Mouse (Mus musculus) gastrocnemius, postnatal 4 days (tissue): ENCODE measurements at regions not wholly inside any gene's neighbourhood (a gene's known extent, or its start where the extent isn't known, plus 50 kb on each side); places are given as distances from the start of the nearest gene placed in this dataset.

Experiments used
- DNase-seq, 2 experiments: peaks; one replicate each; pipeline ENCODE4 v3.0.0; 2021 to 2022; ENCODE audit warnings: low spot score in 2 of 2, mixed read lengths in 2 of 2

DNA sequence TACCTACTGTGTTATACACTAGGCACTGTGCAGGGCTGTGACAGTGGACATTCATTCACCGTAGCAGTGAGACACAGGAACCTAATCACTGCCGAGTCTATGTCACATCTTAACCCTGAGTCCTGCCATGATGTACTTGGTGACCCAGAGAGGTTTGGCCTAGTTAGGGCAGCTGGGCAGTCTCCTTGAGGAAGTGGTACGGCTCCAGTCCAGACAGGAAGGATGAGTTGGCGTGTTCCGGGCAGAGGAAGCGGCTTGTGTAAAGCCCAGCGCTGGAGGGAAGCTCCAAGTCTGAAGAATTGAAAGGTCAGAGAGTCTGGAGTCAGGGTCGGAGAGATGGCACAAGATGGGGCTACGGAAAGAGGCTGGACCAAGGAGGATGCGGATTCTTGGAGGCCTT lies 99.4 kb upstream of the Smim15 start:
- no peak for DNase-seq

DNA sequence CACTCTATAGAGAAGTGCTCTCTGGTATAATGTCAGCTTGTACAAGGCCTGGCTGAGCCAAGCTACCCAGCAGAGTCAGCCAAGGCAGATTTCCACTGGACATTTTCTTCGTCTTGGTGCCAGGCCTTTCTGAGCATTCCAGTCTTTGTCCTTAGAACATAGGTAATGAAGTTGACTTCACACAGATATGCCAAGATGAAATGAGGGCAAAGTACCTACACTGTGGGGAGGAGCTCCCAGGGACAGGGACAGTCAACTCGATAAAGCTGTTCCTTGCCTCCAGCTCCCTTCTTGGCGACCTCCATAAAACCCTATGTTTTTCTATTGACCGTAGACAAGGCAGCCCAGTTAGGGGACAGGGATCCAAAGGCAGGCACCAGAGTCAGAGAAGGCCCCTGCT lies 101.3 kb upstream of the Smim15 start:
- no peak for DNase-seq

DNA sequence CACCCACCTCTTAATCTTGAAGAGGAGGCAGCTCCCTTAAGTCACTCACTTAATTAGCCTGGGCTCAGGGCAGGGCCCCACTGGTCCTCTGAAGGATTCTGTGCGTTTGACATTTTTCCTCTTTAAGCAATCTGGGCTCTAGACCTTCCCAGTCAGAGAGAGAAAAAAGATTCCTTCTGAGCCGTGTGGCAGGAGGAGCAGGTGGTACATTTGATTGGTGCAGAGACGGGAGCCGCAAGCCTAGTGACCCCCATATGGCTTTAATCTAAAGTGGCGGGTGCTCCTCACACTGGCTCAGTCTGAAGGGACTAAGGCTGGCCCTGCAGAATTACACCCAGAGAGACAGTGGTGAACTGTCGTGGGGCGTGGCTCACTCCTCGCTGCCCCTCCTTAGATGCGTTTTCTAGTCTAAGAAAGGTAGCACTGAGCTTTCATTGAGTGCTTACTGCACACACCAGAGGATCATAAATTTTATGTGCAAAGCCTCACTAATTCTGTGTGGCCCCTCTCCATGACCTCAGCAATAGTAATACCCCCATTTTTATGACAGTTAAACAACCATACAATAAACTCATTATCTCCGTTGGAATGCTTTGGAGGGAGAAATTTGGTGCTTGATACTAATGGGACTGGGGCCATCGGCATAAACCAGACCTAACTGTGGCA lies 101.8 kb upstream of the Smim15 start:
- no peak for DNase-seq

DNA sequence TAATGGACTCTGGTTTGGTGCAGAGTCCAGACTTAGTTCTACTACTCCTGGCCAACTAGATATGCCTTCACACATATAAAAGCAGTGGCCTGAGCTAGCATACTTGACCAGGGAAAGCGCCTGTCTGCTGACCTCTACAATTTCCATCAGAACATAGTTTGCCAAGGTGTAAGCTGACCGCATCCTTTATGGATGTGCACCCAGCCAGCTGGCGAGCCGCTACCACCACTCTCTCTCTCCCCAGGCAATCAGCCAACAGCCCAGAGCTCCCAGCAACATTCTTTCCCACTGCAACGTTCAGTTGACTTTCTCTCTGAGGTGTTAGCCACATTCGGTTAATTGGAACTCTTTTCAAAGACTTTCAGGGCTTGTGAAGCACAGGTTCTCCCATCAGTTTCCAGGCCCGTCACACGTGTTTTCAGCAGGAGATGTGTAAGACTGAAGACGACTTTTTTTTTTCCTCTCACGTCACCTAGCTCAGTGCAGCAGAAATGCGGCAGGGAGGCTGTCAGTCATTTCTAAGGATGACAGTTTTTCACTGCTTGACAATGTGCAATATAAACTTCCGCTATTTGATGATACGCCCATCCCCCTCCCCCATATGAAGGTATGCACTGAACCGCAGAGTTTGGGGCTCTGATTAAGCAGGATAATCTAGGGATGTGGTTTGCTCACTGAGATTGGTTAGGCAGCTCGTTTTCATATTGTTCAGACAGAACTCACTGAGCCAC lies 104.2 kb upstream of the Smim15 start:
- DNase-seq: peak in 1 of 2 experiments; percentile 62

DNA sequence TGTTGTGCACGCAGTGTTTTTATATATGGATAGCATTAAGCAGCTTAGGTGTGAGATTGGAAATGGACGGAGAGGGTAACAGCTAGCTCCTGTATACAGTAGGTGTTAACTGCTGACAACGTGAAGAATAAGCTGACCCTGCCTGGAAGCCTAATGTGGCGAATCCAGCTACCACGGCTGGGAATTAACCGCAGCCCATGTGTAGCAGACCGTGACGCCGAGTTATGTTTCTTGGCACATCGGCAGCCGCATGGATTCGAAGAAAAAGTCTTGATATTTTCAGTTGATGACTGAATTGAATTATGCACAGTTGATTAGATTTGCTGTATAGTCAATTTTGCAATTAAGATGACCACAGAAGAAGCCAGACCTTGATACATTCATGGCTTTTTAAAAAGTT lies 108.6 kb upstream of the Smim15 start:
- no peak for DNase-seq

DNA sequence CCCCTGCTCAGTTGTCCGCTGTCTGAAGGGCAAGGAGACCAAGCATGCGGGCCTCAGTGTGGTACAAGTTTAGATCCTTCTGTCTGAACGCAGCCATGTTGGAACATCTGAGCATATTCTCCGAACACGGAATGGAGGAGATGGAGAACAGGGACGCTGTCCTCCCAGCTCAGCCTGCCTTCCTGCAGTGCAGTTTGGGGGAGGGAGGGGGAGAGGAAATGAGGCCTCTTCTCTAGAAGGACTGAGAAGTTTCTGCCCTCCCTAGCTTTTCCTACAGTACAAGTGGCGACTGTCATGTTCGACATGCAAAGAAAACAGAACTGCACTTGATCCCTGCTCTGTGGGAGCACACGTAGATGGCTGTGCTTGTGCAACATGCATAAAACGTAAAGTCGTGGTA lies 109.6 kb upstream of the Smim15 start:
- no peak for DNase-seq

DNA sequence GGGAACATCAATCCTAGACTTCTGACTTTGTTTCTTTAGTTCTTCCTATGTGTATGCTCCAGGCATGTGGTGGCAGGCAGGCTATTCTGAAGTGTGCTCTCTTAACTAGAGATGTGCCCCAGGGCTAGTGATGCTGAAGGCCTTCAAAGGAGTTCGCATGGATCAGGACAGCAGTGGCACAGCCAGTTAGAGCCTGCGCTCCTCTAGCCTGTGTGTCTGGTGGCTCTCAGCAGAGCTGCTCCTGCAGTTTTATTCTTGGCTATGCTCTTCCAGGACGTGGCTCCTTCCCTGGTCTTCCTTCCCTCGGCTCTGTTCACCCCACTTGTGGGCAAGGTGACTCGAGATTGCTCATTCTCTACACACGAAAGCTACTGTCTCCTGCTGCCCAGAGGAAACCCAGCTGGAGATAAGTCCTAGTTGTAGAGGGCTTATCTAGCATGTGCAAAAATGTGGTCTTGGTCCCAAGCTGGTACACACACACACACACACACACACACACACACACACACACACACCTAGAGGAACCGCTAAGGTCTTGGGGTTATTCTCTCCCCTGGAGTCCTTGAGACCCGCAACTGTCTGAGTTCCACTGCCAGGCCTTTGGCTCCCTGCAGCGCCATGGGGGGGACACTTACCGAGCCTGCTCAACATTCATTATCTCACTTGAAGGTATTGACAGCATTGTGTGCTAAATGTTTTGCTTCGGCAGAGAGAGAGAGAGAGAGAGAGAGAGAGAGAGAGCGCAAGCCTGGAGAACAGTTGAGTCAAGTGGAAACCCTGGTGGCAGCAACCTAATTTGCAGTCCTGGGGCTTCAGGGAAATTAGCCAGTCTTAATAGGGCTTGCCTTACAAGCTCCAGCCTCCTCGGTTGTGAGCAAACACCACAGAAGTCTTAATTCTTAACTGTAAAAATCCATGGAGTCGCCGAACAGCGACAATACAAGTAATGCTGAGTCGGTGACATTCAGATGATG lies 110.4 kb upstream of the Smim15 start:
- no peak for DNase-seq

DNA sequence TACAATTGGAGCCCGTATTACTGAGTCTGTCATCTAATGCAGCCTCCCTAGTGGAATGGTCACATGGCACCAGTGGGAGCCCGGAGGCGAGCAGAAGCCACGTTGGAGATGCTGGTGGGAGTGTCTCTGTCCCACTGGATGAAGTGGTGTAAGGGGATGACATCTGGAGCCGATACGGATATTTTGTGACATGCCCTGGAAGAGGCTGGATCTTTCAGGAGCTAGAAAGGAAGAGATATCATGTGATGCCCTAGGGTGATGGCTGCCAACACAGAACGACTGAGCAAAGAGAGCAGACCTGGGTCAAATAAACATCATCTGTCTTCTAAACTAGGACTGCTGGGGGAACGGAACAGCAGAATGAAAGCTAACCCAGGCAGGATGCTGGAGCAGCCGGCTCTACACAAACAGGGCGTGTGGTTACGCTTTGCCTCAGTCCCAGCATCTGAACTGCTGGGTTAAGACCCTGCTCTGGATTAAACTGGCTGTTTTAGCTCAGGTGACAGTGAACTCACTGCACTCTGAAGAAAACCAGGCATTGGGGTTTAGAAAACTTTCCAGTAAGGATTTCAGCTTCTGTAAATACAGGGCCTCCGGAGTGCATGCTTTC lies 111.7 kb upstream of the Smim15 start:
- DNase-seq: no peak

DNA sequence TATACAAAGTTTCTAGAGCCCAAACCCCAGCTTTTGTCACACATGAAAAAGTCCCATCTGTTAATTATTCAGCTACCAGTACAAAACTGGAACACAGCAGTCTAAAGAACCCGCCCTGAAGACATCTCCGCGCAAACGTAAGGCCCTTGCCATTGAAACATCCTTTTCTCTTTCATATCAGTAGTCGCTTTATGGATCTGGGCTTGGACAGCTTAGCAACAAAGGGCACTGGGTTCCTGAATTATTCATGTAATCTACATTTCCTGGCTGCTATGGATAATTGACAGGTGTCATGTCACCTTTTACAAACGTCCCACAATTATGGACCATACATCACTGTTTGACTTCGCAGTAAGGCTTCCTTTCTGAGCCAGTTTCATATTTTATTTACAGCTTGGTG lies 113.0 kb upstream of the Smim15 start:
- no peak for DNase-seq

DNA sequence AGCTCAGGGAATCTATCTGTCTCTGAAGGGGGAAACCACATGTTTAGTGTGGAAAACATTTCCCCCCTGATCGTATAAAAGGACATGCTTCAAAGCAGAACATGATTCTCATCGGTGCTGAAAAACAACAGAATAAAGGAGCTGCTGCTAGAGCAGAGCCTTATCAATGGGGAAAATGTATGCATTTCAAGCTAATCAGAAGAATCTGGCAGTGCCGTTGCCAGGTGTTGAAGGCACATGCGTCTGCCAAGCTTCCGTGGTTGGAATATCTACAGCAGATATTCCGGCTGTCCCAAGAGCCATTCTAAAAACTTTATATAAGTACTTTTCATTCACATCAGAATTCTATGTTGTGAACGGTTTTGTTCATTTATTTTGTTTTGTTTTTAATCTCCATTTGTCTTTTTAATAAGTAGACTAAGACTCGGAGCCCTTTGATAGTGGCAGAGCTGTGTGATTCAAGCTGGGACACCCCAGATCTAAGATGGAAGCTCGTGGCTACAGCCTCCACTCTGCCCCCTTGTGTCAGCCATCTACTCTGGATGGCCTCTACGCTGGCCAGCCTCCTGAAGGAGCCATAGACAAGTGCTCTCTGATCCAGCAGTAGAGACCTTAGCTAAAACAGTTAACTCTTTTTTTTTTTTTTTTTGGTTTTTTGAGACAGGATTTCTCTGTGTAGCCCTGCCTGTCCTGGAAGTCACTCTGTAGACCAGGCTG lies 116.6 kb upstream of the Smim15 start:
- DNase-seq: no peak

DNA sequence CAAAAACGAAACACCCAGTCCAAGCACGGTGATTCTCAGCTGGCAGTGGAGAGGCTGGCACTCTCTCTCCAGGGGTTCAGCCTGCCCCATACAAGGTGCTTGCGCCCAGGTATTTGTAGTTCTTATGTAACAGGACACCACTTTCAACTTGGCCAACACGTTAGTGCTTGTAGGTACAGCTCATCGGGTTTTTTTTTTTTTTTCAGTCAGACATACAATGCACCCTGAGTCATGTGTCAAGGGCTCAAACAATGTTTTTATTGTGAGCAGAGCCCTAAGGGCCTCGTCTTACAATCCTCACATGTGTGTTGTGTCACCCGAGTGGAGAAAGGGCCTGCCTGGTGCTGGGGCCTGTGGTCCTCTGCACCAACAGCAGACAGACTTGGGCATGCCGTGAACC lies 118.8 kb upstream of the Smim15 start:
- no peak for DNase-seq

DNA sequence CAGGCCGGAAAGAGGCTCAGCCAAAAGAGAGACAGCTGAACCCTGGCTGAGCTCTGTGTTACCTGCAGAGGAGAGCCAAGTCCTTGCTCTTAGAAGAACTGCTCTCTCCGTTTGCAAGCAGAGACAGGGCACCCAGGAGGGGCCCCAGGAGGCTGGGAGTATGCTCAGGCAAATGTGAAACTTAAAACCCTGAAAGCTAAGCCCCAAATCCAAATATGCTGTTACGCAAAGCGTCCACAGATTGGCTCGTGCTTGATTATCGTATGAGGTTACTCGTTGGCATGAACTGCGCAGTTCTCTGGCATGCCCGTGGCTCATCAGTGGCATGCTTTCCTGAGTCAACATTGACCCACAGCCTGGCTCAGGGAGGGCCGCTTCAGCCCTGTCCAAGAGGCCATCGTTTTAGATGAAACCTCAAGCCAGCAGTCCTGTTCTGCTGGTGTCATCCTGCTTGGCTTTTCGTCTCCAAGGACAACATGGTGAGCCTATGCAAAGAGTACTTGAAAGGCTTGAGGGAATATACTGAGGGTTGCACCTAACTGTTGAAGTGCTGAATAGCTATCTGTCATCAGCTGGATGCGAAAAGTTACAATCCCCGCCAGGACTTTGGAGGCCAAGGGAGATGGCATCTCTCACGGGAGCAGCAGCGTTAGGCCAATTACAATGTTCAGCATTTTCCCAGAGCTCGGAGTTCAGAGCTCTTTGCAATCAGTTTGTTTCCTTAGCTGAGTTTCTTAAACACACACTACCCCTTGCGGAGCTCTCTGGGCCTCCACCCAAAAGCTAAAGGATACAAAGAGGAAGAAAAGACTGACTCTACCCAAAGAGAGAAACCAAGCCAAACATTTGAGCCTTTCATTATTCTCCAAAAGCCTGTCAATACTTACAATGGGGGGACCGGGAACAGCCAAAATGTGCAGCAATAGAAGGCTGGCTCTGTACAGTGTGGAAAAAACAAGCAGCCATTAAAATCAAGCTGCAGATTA lies 120.8 kb upstream of the Smim15 start:
- peak in 1 of 2 experiments; percentile 45 for DNase-seq

DNA sequence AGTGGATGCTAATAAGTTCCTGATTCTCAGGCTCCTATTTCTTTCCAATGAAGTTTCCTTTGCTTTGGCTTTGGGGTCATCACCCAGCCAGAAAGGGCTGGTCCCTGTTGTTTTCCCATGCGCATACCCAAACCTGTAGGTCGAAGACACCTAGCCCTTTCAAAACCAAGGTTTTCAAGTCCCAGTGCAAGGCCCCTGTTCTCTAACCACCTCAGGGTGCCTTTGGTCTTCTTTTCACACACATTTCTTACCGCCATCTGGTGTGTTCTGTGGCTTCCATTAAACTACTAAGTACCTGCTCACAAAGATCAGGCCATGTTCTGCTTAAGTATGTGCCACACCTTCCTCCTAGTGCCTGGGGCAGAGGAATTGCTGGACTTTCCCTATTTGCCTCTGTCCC lies 124.8 kb upstream of the Smim15 start:
- DNase-seq: no peak

DNA sequence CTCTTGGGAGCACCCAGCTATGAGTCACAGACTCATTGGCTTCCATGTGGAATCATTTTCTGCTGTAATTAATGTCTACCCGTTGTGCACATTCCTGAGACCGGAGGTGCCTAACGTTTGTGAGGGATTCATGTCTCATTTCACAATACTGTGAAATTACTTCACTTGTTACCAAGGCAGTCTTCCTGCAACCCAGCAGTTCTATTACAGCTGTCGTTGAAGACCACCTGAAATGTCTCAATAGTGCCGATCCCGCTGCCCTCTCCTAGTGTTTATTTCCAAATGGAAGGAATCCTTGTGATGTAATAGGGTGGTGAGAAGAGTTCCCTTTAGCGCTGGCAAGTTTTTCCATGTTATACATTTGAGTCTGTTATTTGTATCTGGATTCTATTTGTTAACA lies 125.8 kb upstream of the Smim15 start:
- DNase-seq: no peak

DNA sequence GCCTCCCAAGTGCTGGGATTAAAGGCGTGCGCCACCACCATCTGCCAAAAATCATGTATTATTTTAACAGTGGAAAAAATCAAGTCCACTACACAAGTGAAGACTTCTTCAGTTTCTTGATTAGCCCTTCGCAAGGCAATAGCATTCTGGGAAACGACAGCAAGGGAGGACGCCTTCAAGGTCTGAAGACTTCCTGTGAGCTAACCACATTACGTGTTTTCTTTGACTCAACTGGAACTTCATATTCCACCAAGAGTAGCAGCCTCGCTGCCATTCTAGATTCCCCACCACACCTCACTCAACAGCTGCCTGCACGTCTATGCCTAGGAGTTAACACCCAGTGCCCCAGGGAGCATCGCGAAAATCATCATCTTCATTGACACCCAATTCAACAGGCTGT lies 126.2 kb upstream of the Smim15 start:
- DNase-seq: no peak

DNA sequence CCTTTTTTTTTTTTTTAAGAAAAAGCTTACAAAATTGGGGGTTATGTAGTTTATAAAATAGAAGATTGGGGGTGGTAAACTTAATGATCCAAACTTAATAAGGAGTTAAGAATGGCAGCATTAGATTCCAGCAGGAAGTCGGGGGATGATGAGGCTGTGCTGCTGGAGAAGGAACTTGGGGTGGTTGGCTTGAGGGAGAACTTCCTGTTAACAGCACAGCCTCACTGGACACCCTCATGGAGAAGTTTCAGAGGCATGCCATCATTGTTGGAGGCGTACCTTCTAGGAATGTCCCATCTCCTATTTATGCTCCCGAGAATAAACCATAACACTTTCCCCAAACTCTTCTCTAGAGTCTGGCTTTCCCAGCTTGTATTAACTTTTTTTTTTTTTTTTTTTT lies 126.7 kb upstream of the Smim15 start:
- no peak for DNase-seq

DNA sequence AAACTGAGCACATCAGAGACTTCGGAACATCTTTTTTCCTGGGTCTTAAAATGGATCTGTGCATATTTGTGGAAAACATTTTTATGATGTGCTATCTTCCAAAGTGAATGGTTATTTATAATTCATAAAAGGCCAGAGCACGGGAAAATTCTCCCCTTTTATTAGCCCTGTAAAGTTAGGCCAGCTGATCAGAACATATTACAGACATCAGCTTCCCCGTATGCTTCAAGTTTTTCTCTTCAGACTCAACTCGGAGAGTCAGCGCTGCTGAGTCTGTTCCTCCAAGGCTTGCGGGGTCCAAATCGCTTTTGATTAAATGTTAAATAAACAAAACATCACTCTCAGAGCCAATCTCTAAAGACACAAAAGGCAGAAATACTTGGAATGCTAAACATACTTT lies 134.1 kb upstream of the Smim15 start:
- DNase-seq: no peak

DNA sequence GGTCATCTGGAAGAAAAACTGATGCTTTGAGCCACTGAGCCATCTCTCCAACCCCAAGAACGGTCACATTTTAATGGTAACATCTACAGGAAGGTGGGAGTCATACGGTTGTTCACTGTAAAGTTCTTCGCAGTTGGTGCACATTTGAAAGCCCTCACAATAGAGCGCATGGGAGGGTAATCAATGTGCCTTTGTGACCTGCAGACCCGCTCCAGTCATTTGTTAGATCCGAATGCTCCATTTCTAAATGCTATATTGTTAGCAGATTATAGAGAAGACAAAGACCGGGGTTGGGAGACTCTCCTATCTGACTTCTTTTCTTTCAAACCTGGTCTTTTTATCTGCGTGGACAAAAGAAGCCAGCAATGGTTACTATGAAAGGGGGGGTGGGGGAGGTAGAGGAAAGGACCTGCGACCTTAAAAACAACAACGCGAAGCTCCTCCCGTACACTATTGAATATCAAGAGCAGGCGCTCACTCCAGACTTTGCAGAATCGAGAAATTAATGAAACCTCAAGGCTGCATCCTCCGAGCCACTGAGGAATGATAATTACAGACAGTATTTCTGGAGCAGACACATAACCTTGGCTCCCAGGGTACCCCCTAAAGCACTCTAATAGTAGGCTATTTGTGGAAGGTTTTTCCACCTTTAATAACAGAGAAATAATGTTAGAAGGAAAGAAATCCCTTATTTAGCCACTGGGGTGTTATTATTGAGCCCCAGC lies 134.7 kb upstream of the Smim15 start:
- no peak for DNase-seq

DNA sequence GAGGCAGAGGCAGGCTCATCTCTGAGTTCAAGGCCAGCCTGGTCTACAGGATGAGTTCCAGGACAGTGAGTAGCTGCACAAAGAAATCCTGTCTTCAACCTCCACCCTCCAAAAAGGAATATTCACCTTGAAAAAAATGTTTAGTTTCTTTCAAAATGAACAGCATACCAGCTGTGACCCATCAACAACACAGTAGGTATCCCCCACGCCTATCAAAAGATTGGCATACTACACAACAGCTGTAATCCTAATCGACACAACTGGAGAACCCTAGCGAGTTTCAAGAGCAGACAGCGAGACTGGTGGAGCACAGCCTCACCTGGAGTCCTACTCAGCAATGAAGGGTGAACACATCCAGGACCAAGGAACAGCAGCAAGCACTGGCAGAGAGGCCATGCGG lies 136.3 kb upstream of the Smim15 start:
- no peak for DNase-seq
